Mouse (Mus musculus) kidney, embryonic 14.5 days (tissue): ENCODE measurements around the gene Kcnh1. TPM values are rescaled to one million over a fixed set of nuclear protein-coding genes. Genes with fewer than 3 reads are reported as not detected.

Experiments
- ATAC-seq: fragments of 200-750 bp; cut with Nextera tagmentation; 2 replicates; pipeline ENCODE4 v1.8.0; 2017; ENCODE audit warnings: moderate number of reproducible peaks, mild to moderate bottlenecking, moderate TSS enrichment, moderate library complexity; ENCODE audit not compliant: low FRiP score, low TSS enrichment
- H3K27ac ChIP-seq: fragments of 300-500 bp; sonication (generic); 2 replicates; pipeline ENCODE4 v1.5.1; 2014; ENCODE audit warnings: low read depth, mild to moderate bottlenecking, low read length, moderate library complexity, mixed read lengths
- H3K27me3 ChIP-seq: fragments of 300-500 bp; sonication (generic); 2 replicates; pipeline ENCODE4 v1.6.1; 2014; ENCODE audit warnings: mild to moderate bottlenecking, low read length; ENCODE audit not compliant: control insufficient read depth, insufficient read depth
- H3K36me3 ChIP-seq: fragments of 300-500 bp; sonication (generic); 2 replicates; pipeline ENCODE4 v1.6.1; 2014; ENCODE audit warnings: low read length, mixed read lengths; ENCODE audit not compliant: control insufficient read depth, insufficient read depth
- H3K4me1 ChIP-seq: fragments of 300-500 bp; sonication (generic); 2 replicates; pipeline ENCODE4 v1.6.1; 2014; ENCODE audit warnings: low read length, mixed read lengths; ENCODE audit not compliant: control insufficient read depth, insufficient read depth
- H3K4me2 ChIP-seq: fragments of 300-500 bp; sonication (generic); replicated peaks from 2 replicates; pipeline ENCODE4 v1.6.1; 2014; ENCODE audit warnings: low read depth, mild to moderate bottlenecking, low read length
- H3K4me3 ChIP-seq: fragments of 300-500 bp; sonication (generic); 2 replicates; pipeline ENCODE4 v1.5.1; 2014; ENCODE audit warnings: mild to moderate bottlenecking, low read length
- H3K9ac ChIP-seq: fragments of 300-500 bp; sonication (generic); 2 replicates; pipeline ENCODE4 v1.6.1; 2014; ENCODE audit warnings: low read depth, mild to moderate bottlenecking, low read length, moderate library complexity
- H3K9me3 ChIP-seq: fragments of 300-500 bp; sonication (generic); 2 replicates; pipeline ENCODE4 v1.6.1; 2016; ENCODE audit warnings: low read length; ENCODE audit not compliant: control insufficient read depth
- WGBS: fragments of 180-500 bp; shearing (Covaris S2); extraction: QIAGEN DNeasy Blood & Tissue Kit; methylation state at CpG from one replicate; pipeline ENCODE4 v1.1.7; 2014; 5-methylcytosine and 5-hydroxymethylcytosine counted together
- polyA plus RNA-seq: library from polyadenylated mRNA; unstranded; fragments of >200 nt; fragmentation: Nextera tagmentation; extraction: Ambion mirVana; gene quantifications from 2 replicates; pipeline ENCODE4 v1.2.1, GENCODE M21; 2014

Gene Kcnh1
- polyA plus RNA-seq, 1 experiment from 2014 or later = 0.70 TPM

- 56% methylated on average over 1 of the region's 1 CpGs for WGBS
Observed at GRCm38 (mm10) chr1:192232696-192233095, 42.1 kb downstream of the Kcnh1 start.

GRCm38 (mm10) chr1:192246836-192247235 lies 56.3 kb downstream of the Kcnh1 start:
- H3K9me3 ChIP-seq = no peaks in the 10 kb centered on the region
- H3K4me2 ChIP-seq = no peak overlapping the region
- H3K36me3 ChIP-seq = no peaks in the 10 kb centered on the region
- no peak overlapping the region for H3K9ac ChIP-seq
- no peak for ATAC-seq
- H3K27ac ChIP-seq = no peak overlapping the region
- no peaks in the 10 kb centered on the region for H3K4me1 ChIP-seq
- no peak overlapping the region for H3K4me3 ChIP-seq
- no peaks in the 10 kb centered on the region for H3K27me3 ChIP-seq
- 74% methylated on average over 3 of the region's 3 CpGs for WGBS

More at GRCm38 (mm10) chr1:192232696-192233095, 42.1 kb downstream of the Kcnh1 start:
- Histone ChIP-seq H3K36me3 (no peaks in the 10 kb centered on the region), H3K9ac (no peak overlapping the region), H3K4me2 (no peak overlapping the region), H3K9me3 (peaks cover 7% of the 10 kb centered on the region; the same call in 1 of the 2 replicates), H3K4me3 (no peak overlapping the region), H3K27ac (no peak overlapping the region), H3K4me1 (no peaks in the 10 kb centered on the region; the same call in 1 of the 2 replicates), H3K27me3 (no peaks in the 10 kb centered on the region)
- no peak for ATAC-seq

DNA sequence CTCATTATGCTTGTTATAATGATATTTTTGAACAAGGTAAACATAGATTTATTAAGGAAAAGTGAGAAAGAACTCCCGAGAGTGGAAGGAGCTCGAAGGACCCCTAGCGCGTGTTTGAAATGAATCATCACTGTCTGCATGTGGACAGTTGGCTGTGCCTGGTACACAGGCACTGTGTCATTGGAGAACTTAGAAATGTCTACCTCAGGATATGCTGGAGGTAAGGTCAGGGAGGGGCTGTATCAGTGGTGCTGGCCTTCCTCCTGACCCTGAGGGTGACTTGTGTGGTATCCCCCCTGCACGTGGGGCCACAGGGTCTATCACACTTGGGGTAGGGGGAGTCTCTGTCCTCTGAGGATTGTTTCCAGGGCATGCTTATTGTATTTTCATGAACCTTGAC lies 68.6 kb downstream of the Kcnh1 start:
- H3K4me2 ChIP-seq = no peak overlapping the region
- H3K27ac ChIP-seq = no peak overlapping the region
- no peaks in the 10 kb centered on the region for H3K4me1 ChIP-seq
- no peak overlapping the region for H3K4me3 ChIP-seq
- H3K27me3 ChIP-seq = no peaks in the 10 kb centered on the region
- 66% methylated on average over 5 of the region's 5 CpGs for WGBS
- H3K36me3 ChIP-seq = no peaks in the 10 kb centered on the region
- H3K9me3 ChIP-seq = no peaks in the 10 kb centered on the region
- no peak for ATAC-seq
- H3K9ac ChIP-seq = no peak overlapping the region

GRCm38 (mm10) chr1:192259616-192260015 lies 69.0 kb downstream of the Kcnh1 start:
- H3K27me3 ChIP-seq = no peaks in the 10 kb centered on the region
- no peak overlapping the region for H3K9ac ChIP-seq
- no peaks in the 10 kb centered on the region for H3K9me3 ChIP-seq
- no peak overlapping the region for H3K4me2 ChIP-seq
- no peak overlapping the region for H3K4me3 ChIP-seq
- no peaks in the 10 kb centered on the region for H3K4me1 ChIP-seq
- no peak for ATAC-seq
- WGBS = 48% methylated on average over 7 of the region's 7 CpGs
- no peaks in the 10 kb centered on the region for H3K36me3 ChIP-seq
- H3K27ac ChIP-seq = no peak overlapping the region

- no peaks in the 10 kb centered on the region for H3K4me1 ChIP-seq
- no peaks in the 10 kb centered on the region for H3K9me3 ChIP-seq
- H3K4me3 ChIP-seq = no peak overlapping the region
- H3K9ac ChIP-seq = no peak overlapping the region
- WGBS = 70% methylated on average over 1 of the region's 1 CpGs
- no peak overlapping the region for H3K27ac ChIP-seq
- ATAC-seq = no peak
- no peak overlapping the region for H3K4me2 ChIP-seq
- H3K27me3 ChIP-seq = no peaks in the 10 kb centered on the region
- no peaks in the 10 kb centered on the region for H3K36me3 ChIP-seq
Observed at GRCm38 (mm10) chr1:192265704-192266103, 75.1 kb downstream of the Kcnh1 start.

- no peaks in the 10 kb centered on the region for H3K4me1 ChIP-seq
- H3K9ac ChIP-seq = no peak overlapping the region
- no peaks in the 10 kb centered on the region for H3K27me3 ChIP-seq
- 88% methylated on average over 6 of the region's 6 CpGs for WGBS
- no peak overlapping the region for H3K4me2 ChIP-seq
- no peak for ATAC-seq
- no peak overlapping the region for H3K27ac ChIP-seq
- no peaks in the 10 kb centered on the region for H3K36me3 ChIP-seq
- H3K9me3 ChIP-seq = no peaks in the 10 kb centered on the region
- H3K4me3 ChIP-seq = no peak overlapping the region
Observed at GRCm38 (mm10) chr1:192266956-192267355, 76.4 kb downstream of the Kcnh1 start.

- ATAC-seq = no peak
- H3K9ac ChIP-seq = no peak overlapping the region
- H3K4me1 ChIP-seq = no peaks in the 10 kb centered on the region
- no peaks in the 10 kb centered on the region for H3K27me3 ChIP-seq
- no peaks in the 10 kb centered on the region for H3K36me3 ChIP-seq
- no peak overlapping the region for H3K4me2 ChIP-seq
- H3K9me3 ChIP-seq = no peaks in the 10 kb centered on the region
- 76% methylated on average over 5 of the region's 5 CpGs for WGBS
- H3K4me3 ChIP-seq = no peak overlapping the region
- no peak overlapping the region for H3K27ac ChIP-seq
Observed at GRCm38 (mm10) chr1:192268878-192269277, 78.3 kb downstream of the Kcnh1 start.

DNA sequence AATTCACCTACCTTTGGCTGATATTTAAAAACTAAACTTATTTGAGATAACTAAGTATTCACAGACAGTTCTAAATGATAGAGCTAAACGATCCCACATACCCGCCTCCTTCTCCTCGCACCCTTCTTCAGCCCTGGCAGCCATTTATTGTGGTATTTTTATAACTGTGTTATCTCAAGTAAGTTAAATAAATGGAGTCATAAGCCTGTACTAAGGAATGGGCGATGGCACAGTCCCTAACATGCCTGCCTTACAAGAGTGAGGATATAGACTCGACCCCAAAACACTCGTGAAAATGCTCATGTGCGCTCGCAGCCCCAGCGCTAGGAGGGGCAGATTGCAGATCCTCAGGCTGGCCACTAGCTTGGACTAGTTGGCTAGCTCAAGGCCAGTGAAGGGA lies 79.3 kb downstream of the Kcnh1 start:
- no peak for ATAC-seq
- Histone ChIP-seq H3K36me3 (no peaks in the 10 kb centered on the region), H3K4me2 (no peak overlapping the region), H3K9ac (no peak overlapping the region), H3K27ac (no peak overlapping the region), H3K9me3 (no peaks in the 10 kb centered on the region), H3K27me3 (no peaks in the 10 kb centered on the region), H3K4me1 (no peaks in the 10 kb centered on the region), H3K4me3 (no peak overlapping the region)
- whole genome bisulfite sequencing = 88% methylated on average over 9 of the region's 9 CpGs

DNA sequence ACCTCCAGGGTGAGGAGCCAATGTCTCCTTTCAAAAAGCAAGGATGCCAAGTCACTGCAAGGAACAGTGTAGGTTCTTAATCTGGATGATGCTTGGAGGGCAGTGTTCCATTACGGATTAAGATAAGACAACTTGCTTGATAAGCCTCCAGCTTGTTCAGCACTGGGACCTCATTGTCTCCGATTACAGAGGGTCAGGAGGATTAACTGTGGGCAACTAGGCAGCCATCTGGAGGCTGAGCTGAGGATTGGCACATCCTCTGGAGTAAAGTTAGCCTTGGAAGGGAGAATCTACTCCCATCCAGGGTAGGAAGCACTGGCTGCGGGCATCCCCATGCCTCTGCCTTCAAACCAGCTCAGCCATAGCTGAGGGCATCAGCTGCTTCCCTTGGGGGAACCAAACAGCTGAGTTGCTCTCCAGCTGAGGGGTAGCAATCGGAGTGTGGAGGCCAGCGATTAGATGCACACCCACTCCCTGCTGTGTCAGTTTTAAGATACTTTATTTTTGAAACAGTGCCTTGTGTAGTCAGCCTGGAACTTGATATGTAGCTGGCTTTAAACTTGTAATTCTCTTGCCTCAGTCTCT lies 87.3 kb downstream of the Kcnh1 start:
- H3K4me2 ChIP-seq = no peak overlapping the region
- no peak overlapping the region for H3K4me3 ChIP-seq
- H3K9ac ChIP-seq = no peak overlapping the region
- no peaks in the 10 kb centered on the region for H3K9me3 ChIP-seq
- H3K27me3 ChIP-seq = no peaks in the 10 kb centered on the region
- 55% methylated on average over 5 of the region's 5 CpGs for WGBS
- no peaks in the 10 kb centered on the region for H3K4me1 ChIP-seq
- no peaks in the 10 kb centered on the region for H3K36me3 ChIP-seq
- no peak overlapping the region for H3K27ac ChIP-seq
- ATAC-seq = no peak; the same call in 1 of the 2 replicates
